Mouse (Mus musculus) cerebellum, adult 18-20 months (tissue): ENCODE measurements around the gene E4f1.

Experiments used
- DNase-seq, 2 experiments: peaks; one replicate each; pipeline ENCODE4 v3.0.0; 2021

The E4f1 gene

DNA sequence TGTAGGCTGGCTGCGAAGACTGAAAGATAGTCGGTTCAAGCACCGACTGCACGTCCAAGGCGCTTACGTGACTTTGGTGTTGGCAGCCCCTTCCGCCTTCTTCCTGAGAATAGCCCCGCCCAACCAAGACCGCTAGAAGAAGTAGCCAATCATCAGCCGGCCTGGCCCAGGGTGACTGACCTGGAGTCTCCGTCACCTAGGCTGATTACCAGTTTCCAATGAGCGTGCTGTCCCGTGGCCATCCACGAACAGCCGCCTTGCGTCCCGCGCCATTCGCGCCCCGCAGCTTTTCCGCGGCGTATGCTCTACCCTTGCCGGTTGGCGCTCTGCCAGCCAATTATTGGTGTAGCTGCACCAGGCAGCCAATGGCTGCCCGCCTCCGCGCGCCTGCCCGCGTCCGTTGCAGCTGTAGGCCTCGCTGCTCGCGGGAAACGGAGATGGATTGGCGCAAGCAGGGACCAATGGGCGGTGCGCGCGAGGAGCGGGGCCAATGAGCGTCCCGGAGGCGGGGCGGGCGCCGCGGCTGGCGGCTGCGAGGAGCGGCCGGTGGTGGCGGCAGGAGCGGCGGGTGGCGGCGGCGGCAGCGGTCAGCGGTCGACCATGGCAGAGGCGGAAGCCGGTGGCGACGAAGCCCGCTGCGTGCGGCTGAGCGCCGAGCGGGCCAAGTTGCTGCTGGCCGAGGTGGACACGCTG, at the start of gene E4f1, which contains the start of gene Pgp:
Gene E4f1, minus strand, starts transcription at position 404 of the 693 bp plus-strand sequence.
Gene Pgp, plus strand, starts transcription at position 483 of the 693 bp plus-strand sequence.
- peak; percentile 99 to 100 for DNase-seq

DNA sequence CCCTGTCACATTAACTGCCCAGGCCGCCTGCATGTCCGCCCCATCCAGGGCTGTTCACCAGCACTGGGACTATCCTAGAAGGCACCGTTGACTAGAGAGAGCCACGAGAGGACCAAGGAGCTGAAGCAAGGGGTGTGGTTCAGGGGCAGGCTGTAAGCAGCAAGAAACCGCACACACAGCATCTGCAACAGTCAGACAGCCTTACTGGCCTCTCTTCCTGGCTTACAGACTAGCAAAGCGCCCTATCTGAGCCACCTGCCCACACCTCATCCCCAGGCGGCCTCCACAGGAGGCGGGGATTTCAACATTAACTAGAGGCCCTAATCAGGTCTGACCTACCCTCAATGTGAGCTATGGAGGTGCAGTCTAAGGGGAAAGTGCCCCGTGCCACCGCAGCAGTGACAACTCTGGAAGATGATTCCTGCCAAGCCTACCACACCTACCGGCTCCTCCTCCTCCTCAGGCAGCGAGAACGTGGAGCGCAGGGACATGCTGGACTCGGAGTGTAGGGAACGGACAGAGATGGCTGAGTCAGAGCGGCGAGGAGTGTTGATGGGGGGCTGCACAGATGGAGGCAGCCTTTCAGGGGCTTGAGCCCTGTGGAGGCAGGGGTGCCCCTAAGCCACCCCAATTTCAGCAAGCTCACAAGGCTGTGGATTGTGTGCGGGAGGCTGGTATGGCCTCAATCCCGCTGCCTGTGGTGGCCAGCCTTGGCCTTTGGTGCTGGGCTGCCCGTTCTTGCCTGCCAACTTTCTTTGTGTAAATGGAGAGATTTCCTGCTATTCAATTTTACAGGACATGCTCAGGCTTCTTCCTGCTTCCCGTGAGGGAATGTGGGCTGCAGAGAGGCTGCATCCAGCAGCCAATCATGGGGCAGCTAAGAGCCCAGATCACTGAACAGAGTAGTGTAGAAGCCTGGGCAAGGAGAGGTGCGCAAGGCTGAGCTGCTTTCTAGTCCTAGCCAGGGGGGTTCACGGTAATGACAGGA, 44.5 kb upstream of the E4f1 start:
- DNase-seq, result no peak

DNA sequence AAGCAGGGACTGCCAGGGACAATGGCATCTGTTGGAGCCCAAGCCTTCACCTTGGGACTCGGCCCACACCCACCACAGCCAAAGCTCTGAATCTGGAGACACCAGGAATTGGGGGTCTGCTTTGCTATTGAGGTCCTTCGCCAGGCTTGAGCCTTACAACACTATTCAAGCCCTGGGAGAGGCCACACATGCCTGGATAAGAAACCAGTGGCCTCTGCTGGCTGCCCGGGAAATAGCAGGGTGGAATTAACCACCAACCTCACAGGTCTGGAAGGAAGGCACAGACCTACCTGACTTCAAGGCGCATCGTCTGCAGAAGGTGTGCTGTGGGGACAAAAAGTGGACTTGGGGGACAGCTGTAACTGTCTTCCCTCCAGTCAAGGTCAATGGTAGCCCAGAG, 43.5 kb upstream of the E4f1 start:
- DNase-seq, result peak; percentile 70 to 71

DNA sequence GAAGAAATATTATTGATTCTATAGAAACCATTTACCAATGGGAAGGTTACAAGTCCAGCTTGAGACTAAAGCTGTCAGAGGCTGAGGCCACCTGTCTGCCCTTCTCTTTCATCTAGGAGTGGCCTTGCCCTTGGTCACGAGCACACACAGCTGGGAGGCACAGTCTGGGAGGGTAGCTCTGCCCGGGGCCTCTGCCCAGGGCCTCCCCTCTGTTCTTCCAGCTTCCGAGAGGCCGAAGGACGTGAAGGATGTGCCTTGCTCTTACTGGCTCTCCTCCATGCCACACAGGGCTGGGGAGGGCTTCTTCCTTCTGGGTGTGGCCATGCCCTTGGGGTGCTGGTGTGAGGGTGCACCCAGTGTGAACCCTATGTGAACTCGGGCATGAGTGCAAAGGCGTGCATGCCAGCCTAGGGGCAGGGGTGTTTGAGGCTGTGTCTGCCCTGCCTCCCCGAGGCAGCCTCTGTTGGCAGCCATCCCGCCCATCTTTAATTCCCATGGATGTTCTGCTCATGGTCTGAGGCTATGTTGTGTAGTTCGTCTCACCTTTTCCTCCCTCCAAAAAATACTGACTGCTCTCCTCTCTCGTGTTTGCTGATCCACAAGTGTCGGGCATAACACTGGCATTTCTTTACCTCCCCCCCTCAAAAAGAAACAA, 37.8 kb upstream of the E4f1 start:
- no peak for DNase-seq

DNA sequence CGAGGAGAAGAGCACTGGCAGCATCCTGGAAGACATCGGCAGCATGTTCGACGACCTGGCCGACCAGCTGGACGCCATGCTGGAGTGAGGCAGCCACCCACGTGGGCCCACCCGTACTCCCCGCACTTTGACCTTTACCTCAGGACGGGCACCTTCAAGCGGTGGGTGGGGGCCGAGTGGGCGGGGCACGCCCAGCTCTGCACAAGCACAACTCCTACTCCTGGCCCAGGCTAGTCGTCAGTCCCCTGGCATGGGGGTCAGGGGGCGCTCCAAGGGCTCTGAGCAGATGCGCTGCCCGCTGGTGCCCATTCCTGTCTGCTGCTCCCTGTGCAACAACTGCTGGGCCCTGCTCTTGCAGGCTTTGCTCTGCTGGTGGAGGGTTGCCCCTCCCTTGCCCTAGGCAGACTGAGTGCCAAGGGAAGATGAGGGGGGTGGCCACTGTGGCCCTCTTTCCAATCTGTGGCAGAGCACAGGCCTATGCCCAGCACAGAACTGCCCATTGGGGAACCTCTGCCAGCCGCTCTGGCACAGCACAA, 37.1 kb upstream of the E4f1 start:
- no peak for DNase-seq

DNA sequence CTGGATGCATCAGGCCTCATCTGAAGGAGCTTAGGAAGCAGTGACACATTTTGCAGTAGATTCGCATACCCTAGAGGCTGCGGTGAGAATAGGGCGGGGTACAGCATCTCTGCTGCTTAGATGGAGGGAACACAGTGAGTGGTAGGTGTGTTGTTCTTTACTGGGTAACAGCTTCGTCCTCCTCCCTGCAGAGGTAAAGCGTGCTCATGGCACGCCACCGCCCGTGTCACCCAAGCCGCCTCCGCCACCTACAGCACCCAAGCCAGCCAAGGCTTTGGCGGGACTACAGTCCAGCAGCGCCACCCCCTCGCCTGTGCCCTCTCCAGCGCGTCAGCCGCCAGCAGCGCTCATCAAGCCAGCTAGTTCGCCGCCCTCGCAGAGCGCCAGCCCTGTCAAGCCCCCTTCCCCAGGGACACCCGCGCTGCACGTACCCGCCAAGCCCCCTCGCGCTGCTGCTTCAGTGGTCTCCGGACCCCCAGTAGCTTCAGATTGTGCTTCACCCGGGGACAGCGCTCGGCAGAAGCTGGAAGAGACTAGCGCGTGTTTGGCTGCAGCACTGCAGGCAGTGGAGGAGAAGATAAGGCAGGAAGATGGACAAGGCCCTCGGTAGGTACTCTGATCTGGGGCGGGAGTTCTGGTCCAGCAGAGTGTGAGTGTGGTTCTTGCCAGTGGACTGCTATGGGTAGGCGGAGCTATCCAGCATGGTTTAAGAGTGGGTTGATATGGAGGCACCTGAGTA, 36.4 kb upstream of the E4f1 start:
- peak; percentile 67 to 69 for DNase-seq

DNA sequence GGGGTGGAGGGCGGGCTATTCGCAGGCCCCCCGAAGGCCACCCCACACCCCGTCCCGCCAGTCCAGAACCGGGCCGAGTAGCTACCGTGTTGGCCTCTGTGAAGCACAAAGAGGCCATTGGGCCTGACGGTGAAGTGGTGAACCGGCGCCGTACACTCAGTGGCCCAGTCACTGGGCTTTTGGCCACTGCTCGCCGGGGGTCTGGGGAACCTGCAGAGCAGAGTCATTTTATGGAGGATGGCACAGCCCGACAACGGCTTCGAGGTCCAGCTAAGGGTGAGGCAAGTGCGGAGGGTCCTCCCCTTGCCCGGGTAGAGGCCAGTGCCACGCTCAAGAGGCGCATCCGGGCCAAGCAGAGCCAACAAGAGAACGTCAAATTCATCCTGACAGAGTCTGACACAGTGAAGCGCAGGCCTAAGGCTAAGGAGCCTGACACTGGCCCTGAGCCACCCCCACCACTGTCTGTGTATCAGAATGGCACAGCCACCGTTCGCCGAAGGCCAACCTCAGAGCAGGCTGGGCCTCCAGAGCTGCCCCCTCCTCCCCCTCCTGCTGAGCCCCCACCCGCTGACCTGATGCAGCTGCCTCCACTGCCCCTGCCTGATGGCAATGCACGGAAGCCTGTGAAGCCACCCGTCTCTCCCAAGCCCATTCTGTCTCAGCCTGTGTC, 35.3 kb upstream of the E4f1 start:
- no peak for DNase-seq

DNA sequence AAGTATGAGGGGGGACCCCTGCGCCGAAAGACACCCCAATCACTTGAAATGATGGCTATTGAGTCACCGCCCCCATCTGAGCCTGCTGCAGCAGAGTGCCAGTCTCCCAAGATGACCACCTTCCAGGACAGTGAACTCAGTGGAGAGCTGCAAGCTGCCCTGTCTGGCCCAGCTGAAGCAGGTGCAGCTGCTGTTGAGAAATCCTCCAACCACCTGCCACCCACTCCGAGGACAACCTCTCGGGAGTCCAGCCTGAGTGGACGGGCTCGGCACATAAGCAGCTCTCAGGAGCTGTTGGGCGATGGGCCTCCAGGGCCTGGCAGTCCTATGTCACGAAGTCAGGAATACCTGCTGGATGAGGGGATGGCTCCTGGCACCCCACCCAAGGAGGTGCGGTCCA, 34.0 kb upstream of the E4f1 start:
- no peak for DNase-seq

DNA sequence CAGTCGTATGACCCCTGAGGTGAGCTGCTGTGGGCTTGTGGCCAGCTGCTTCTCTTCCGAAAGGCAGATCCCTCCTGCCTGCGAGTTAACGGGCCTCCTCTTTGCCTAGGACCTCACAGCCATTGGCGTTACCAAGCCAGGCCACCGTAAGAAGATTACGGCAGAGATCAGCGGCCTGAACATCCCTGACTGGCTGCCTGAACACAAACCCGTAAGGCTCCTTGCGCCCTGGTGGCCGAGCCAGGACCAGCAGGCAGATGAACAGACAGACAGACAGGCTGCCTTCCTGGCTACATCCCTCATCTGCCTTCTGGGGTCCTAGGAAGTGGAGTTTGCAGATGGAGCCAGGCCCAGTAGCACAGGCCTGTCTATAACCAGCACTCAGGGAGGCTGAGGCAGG, 32.1 kb upstream of the E4f1 start:
- no peak for DNase-seq

DNA sequence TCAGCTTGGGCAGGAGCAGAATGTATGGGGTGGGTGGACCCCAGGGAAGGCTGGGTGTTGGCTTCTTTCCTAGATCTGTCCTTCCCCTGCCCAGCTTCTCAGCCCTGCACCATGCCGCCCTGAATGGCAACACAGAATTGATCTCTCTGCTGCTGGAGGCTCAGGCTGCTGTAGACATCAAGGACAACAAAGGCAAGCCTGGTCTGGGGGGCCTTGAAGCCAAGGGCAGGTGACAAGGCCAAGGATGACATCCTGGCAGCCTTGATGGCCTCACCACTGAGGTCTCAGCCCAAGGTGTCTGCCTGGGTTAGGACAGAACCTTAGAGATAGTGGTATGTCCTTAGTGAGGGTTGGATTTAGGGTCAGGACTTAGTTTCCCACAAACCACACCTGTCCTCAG, 25.9 kb upstream of the E4f1 start:
- DNase-seq, result no peak

DNA sequence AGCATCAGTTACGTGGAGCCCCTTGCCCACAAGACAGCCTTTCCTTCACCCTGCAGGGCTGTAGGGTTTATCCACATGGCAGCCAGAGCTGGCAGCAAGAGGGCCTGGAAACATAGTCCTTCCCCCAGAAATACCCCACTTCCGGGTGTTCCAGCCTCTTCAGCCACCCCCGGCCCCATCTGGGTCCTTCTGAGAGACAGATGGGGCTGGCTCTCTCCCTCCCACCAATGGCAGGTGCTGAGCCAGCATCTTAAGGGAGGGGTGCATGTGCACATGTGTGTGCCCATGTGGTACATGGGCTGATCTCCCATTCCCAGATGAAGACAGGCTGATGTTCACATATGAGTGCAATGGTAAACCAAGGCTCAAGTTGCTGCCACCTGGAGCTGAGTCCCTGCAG, 25.3 kb upstream of the E4f1 start:
- DNase-seq, result no peak

DNA sequence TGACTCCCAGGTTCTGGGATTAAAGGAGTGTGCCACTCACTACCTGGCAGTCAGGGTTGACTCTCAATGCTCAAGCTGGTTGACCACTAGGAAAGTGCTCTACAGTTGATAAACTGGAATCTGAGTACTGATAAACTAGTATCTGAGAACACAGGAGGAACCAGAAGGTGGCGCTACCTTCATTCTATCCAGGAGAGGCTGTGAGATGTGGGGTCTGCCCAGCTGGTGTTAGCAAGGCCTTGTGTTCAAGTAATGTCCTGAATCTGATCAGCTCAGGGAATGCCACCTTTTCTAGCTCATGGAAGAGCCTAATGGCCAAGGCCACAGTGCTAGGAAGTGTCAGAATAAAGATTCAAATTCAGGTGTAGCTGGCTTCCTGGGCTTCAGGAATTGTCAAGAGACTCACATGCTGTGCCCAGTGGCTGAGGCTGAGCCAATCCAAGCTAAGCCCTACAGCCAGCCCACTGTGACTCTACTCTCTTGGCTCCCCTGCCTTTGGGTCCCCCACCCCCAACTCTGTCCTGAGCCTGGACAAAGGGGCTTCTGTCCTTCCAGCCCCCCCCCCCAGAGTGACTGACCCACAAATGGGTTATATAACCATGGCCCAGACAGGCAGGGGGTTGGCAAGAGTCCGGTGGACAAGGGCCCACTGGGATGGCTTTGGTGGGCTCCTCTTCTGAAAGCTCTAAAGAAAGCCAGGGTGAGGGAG, 24.7 kb upstream of the E4f1 start:
- peak; percentile 66 to 69 for DNase-seq

DNA sequence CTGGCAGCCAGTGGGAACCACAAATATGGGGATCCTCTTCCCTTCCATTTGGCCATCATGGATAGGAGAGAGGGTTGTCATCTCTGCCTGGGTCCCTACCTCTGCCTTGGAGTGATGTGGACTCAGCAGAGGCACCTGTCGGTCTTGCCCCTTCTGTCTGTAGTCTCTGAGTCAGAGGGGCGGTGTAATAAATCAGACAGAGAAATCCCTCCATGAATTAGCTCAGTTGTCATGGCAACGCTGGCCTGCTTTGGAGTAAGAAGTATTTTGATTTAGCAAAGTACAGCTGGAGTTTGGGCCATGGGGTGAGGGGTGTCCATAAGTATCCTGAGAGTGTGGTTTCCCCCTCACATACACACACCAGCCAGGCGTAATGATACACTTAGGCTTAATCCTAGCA, 20.3 kb upstream of the E4f1 start:
- no peak for DNase-seq

DNA sequence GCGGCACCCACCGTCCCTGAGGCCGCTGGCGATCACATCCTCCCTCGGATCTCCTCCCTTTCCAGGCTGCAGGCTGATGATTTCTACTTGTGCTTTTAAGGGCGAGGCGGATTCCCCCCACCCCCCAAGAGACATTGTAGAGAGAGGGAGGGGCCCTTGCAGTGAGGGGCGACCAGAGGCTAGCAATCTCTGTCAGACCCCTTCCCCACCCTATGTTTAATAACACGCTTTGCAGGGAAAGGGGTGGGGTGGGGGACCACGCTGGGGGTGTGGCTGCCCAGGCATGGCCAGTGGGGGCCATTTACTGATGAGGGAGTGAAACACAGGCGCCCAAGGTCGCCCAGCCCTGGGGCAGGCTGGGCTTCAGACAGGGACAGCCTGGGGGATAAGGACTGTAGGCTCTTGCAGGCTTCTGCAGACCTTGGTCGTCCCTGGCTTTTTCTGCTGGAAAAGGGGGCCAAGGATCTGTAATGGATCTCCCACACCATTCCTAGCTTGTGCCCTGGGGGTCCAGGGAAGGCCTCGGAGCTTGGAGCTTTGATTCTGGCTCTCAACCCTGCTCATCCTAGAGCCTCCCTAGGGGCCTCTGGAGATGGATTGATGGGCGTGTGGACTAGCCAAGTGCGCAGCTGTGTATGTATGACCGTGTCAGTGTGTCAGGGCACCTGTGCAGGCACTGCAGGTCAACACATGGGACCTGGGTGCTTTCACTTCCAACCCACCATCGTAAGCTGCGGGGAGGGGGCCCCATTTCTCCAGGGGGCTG, 19.3 kb upstream of the E4f1 start:
- no peak for DNase-seq

DNA sequence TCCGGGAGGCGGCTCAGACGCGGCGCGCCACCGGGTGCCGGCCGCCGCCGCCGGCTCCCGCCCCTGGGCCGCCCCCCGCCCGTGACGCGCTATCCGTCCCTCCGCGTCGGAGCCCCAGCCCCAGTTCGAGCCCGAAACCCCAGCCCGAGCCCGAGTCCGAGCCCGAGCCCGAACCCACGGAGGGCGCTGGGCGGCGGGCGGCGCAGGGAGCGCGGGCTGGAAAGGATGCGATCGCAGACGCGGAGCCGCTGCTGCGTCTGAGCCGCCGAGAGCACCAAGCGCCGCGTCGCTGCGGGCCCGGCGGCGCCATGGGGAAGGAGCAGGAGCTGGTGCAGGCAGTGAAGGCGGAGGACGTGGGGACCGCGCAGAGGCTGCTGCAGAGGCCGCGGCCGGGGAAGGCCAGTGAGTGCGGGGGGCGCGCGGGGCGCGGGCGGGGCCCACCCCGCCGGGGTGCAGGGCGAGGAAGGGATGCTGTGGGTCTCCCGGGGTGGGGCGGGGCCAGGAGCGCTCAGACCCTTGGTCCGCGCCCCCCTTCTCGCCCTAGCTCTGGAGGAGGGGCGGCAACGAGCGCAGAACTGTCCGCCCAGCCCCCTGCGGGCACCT, 18.6 kb upstream of the E4f1 start:
- DNase-seq, result peak; percentile 50 to 71

DNA sequence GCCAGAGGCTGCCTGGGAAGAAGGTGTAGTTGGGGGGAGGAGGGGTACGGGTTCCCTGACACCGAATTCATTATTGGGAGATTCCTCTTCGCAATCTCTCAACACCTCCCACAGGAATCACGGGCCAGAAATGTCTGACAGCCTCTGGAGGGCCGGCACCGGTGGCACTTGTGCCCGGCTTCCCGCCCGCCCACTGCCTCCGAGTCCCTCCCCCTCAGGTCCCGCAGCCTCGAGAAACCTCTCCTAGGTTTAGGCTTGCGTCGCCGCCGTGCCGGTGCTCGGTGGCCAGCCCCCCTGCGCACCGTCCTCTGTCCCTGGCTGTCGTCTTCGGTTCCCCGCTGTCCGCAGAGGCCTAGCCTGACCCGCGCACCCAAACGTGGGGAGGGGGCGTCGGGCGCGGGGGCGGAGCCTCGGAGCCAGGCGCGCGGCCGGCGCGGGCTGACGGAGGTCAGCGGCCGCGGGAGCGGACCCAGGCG, 18.1 kb upstream of the E4f1 start, which contains the start of gene Caskin1:
Gene Caskin1, plus strand, starts transcription at position 416 of the 476 bp plus-strand sequence.
- peak; percentile 77 to 79 for DNase-seq

DNA sequence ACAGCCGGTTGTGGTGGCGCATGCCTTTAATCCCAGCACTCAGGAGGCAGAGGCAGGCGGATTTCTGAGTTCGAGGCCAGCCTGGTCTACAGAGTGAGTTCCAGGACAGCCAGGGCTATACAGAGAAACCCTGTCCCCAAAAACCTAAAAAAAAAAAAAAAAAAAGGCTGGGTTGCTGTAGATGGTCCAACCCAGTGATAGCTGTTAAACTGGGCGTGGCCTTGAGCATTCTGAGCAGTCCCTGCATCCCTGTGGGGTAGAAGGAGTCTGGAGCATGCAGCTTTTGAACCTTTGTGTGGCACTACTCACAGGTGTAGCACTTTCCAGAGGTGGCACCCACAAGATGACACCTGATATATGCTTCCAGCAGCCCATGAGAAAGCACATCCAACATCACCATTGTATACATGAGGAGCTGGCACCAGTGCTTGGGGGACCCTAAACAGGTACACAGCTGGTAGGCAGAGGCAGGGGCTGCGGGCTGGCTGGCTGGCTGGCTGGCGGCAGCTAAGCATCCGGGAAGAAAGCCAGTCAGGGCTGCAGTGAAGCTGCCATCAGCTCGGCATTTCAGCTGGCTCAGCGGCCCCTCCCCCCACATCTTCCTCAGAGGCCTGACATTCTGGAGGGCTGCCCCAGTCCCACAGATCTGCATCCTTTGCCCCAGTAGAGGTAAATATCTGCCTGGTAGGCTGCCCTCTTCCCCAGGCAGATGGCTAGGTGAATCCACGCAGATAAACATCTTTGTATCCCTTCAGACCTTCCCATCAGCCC, 15.2 kb upstream of the E4f1 start:
- DNase-seq, result no peak

DNA sequence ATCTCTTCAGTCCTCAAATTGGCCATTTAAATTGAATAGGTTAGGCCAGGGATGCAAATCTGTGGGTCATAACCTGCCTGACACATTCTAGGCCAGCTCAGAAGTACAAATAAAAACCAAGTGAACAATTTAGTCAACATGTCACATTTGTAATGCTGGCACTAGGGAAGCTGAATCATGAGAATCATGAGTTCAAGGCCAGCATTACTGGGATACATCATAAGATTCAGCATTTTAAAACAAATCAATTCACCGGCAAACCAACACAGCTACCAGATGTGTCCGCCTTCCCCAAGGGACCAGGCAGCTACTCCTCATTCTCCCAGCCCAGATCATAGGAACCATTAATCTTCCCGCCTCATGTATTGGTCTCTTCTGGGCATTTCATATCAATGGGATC, 13.4 kb upstream of the E4f1 start:
- DNase-seq, result no peak
